Mouse (Mus musculus): ENCODE measurements around the gene Atpif1. TPM values are rescaled to one million over a fixed set of nuclear protein-coding genes. Genes with fewer than 3 reads are reported as not detected.

The Atpif1 gene
- polyA plus RNA-seq, 1 experiment from 2014 or later, result 1,007 TPM

GRCm38 (mm10) chr4:132515369-132516155, 17.9 kb downstream of the Atpif1 start:
- H3K27me3 ChIP-seq (ENCODE audit: low read depth, poor library complexity, severe bottlenecking), result no peaks in the 10 kb centered on the region
- WGBS, result 22% methylated on average over 22 of the region's 22 CpGs
- peak overlapping the region; percentile 78 for H3K27ac ChIP-seq
- no peaks in the 10 kb centered on the region for H3K9me3 ChIP-seq (replicated peaks)
- peaks cover 17% of the 10 kb centered on the region for H3K4me1 ChIP-seq
- DNase-seq (ENCODE audit: low spot score), result peak; percentile 83
- H3K36me3 ChIP-seq, result no peaks in the 10 kb centered on the region
- peak overlapping the region; percentile 59 for H3K4me3 ChIP-seq

GRCm38 (mm10) chr4:132514555-132515135, 18.8 kb downstream of the Atpif1 start:
- peak overlapping the region; percentile 59 for H3K4me3 ChIP-seq
- H3K9me3 ChIP-seq (replicated peaks), result no peaks in the 10 kb centered on the region
- 2% methylated on average over 21 of the region's 21 CpGs for WGBS
- no peaks in the 10 kb centered on the region for H3K27me3 ChIP-seq (ENCODE audit: low read depth, poor library complexity, severe bottlenecking)
- H3K27ac ChIP-seq, result peak overlapping the region; percentile 78
- peaks cover 20% of the 10 kb centered on the region for H3K4me1 ChIP-seq
- peak; percentile 93 for DNase-seq (ENCODE audit: low spot score)
- H3K36me3 ChIP-seq, result no peaks in the 10 kb centered on the region

- no peak overlapping the region; the same call in 1 of the 2 replicates for H3K4me3 ChIP-seq
- WGBS, result 32% methylated on average over 14 of the region's 14 CpGs
- H3K9me3 ChIP-seq (replicated peaks), result no peaks in the 10 kb centered on the region
- H3K4me1 ChIP-seq, result peaks cover 31% of the 10 kb centered on the region
- no peaks in the 10 kb centered on the region for H3K27me3 ChIP-seq (ENCODE audit: low read depth, poor library complexity, severe bottlenecking)
- DNase-seq (ENCODE audit: low spot score), result peak; percentile 38
- H3K36me3 ChIP-seq, result no peaks in the 10 kb centered on the region
- no peak overlapping the region for H3K27ac ChIP-seq
Measured at GRCm38 (mm10) chr4:132513395-132514273, 19.8 kb downstream of the Atpif1 start.

- H3K27me3 ChIP-seq (ENCODE audit: low read depth, poor library complexity, severe bottlenecking), result no peaks in the 10 kb centered on the region
- 79% methylated on average over 3 of the region's 3 CpGs for WGBS
- H3K4me3 ChIP-seq, result no peak overlapping the region
- no peak overlapping the region for H3K27ac ChIP-seq
- H3K36me3 ChIP-seq, result no peaks in the 10 kb centered on the region
- H3K4me1 ChIP-seq, result peaks cover 40% of the 10 kb centered on the region
- H3K9me3 ChIP-seq (replicated peaks), result no peaks in the 10 kb centered on the region
- no peak for DNase-seq (ENCODE audit: low spot score)
Measured at GRCm38 (mm10) chr4:132512080-132512479, 21.4 kb downstream of the Atpif1 start.

- no peaks in the 10 kb centered on the region for H3K27me3 ChIP-seq (ENCODE audit: low read depth, poor library complexity, severe bottlenecking)
- no peaks in the 10 kb centered on the region for H3K36me3 ChIP-seq
- under 1% methylated on average over 32 of the region's 32 CpGs for WGBS
- H3K9me3 ChIP-seq (replicated peaks), result no peaks in the 10 kb centered on the region
- peak within 1 kb of the TSS; percentile 79 for H3K4me3 ChIP-seq
- peak within 1 kb of the TSS; percentile 83 for H3K27ac ChIP-seq
- DNase-seq (ENCODE audit: low spot score), result peak; percentile 93
- peaks cover 41% of the 10 kb centered on the region for H3K4me1 ChIP-seq
Measured at GRCm38 (mm10) chr4:132510352-132510798, 23.1 kb downstream of the Atpif1 start, which contains the start of gene Sesn2. Gene Sesn2 (minus strand): TSS chr4:132510501.

GRCm38 (mm10) chr4:132509621-132510296, 23.7 kb downstream of the Atpif1 start:
- Histone ChIP-seq H3K4me1 (peaks cover 38% of the 10 kb centered on the region), H3K27me3 (ENCODE audit: low read depth, poor library complexity, severe bottlenecking) (no peaks in the 10 kb centered on the region), H3K9me3 (replicated peaks) (no peaks in the 10 kb centered on the region), H3K27ac (peak overlapping the region; percentile 83), H3K36me3 (no peaks in the 10 kb centered on the region), H3K4me3 (peak overlapping the region; percentile 79)
- DNase-seq (ENCODE audit: low spot score), result peak; percentile 87
- WGBS, result under 1% methylated on average over 52 of the region's 52 CpGs

GRCm38 (mm10) chr4:132507210-132507609, 26.2 kb downstream of the Atpif1 start:
- H3K27me3 ChIP-seq (ENCODE audit: low read depth, poor library complexity, severe bottlenecking), result no peaks in the 10 kb centered on the region
- DNase-seq (ENCODE audit: low spot score), result no peak
- 29% methylated on average over 2 of the region's 2 CpGs for WGBS
- no peak overlapping the region for H3K27ac ChIP-seq
- no peak overlapping the region for H3K4me3 ChIP-seq
- H3K9me3 ChIP-seq (replicated peaks), result no peaks in the 10 kb centered on the region
- H3K4me1 ChIP-seq, result peaks cover 26% of the 10 kb centered on the region
- no peaks in the 10 kb centered on the region; the same call in 1 of the 2 replicates for H3K36me3 ChIP-seq

- WGBS, result 77% methylated on average over 6 of the region's 6 CpGs
- no peak for DNase-seq (ENCODE audit: low spot score)
Measured at GRCm38 (mm10) chr4:132506250-132506649, 27.2 kb downstream of the Atpif1 start.

GRCm38 (mm10) chr4:132505800-132506199, 27.7 kb downstream of the Atpif1 start:
- no peak for DNase-seq (ENCODE audit: low spot score)
- H3K27me3 ChIP-seq (ENCODE audit: low read depth, poor library complexity, severe bottlenecking), result no peaks in the 10 kb centered on the region
- no peak overlapping the region for H3K4me3 ChIP-seq
- 46% methylated on average over 10 of the region's 10 CpGs for WGBS
- H3K27ac ChIP-seq, result no peak overlapping the region
- H3K4me1 ChIP-seq, result peaks cover 26% of the 10 kb centered on the region
- H3K36me3 ChIP-seq, result no peaks in the 10 kb centered on the region; the same call in 1 of the 2 replicates
- no peaks in the 10 kb centered on the region for H3K9me3 ChIP-seq (replicated peaks)

More at GRCm38 (mm10) chr4:132506250-132506649, 27.2 kb downstream of the Atpif1 start:
- Histone ChIP-seq H3K4me1 (peaks cover 26% of the 10 kb centered on the region), H3K4me3 (no peak overlapping the region), H3K9me3 (replicated peaks) (no peaks in the 10 kb centered on the region), H3K27ac (no peak overlapping the region), H3K36me3 (no peaks in the 10 kb centered on the region; the same call in 1 of the 2 replicates), H3K27me3 (ENCODE audit: low read depth, poor library complexity, severe bottlenecking) (no peaks in the 10 kb centered on the region)

GRCm38 (mm10) chr4:132505034-132505738, 28.3 kb downstream of the Atpif1 start:
- Histone ChIP-seq H3K4me3 (no peak overlapping the region), H3K9me3 (replicated peaks) (no peaks in the 10 kb centered on the region), H3K4me1 (peaks cover 21% of the 10 kb centered on the region), H3K27ac (no peak overlapping the region), H3K27me3 (ENCODE audit: low read depth, poor library complexity, severe bottlenecking) (no peaks in the 10 kb centered on the region), H3K36me3 (no peaks in the 10 kb centered on the region; the same call in 1 of the 2 replicates)
- 69% methylated on average over 6 of the region's 6 CpGs for WGBS
- DNase-seq (ENCODE audit: low spot score), result no peak

- H3K4me1 ChIP-seq, result peaks cover 8% of the 10 kb centered on the region
- H3K27ac ChIP-seq, result no peak overlapping the region
- H3K27me3 ChIP-seq (ENCODE audit: low read depth, poor library complexity, severe bottlenecking), result no peaks in the 10 kb centered on the region
- peaks cover 14% of the 10 kb centered on the region for H3K36me3 ChIP-seq
- no peaks in the 10 kb centered on the region for H3K9me3 ChIP-seq (replicated peaks)
- 86% methylated on average over 11 of the region's 11 CpGs for WGBS
- DNase-seq (ENCODE audit: low spot score), result no peak
- H3K4me3 ChIP-seq, result no peak overlapping the region
Measured at GRCm38 (mm10) chr4:132503344-132503743, 30.1 kb downstream of the Atpif1 start.
